Mouse (Mus musculus) hindbrain, embryonic 14.5 days (tissue): ENCODE measurements around the gene Sox8. TPM values are rescaled to one million over a fixed set of nuclear protein-coding genes. Genes with fewer than 3 reads are reported as not detected.

Source experiments
- ATAC-seq: fragments of 200-750 bp; cut with Nextera tagmentation; 2 replicates; pipeline ENCODE4 v1.8.0; 2017; ENCODE audit warnings: moderate number of reproducible peaks, mild to moderate bottlenecking, moderate TSS enrichment, moderate library complexity; ENCODE audit not compliant: low FRiP score
- DNase-seq: peaks from one replicate; pipeline ENCODE4 v3.0.0-alpha.2; 2015; ENCODE audit warnings: low spot score
- H3K27ac ChIP-seq: fragments of 300-500 bp; sonication (generic); 2 replicates; pipeline ENCODE4 v1.5.1; 2014; ENCODE audit warnings: mild to moderate bottlenecking, moderate library complexity
- H3K27me3 ChIP-seq: fragments of 300-500 bp; sonication (generic); 2 replicates; pipeline ENCODE4 v1.6.1; 2014; ENCODE audit warnings: mild to moderate bottlenecking, low read length, mixed read lengths; ENCODE audit not compliant: control insufficient read depth, insufficient read depth
- H3K36me3 ChIP-seq: fragments of 300-500 bp; sonication (generic); replicated peaks from 2 replicates; pipeline ENCODE4 v1.6.1; 2014; ENCODE audit not compliant: control insufficient read depth, insufficient read depth
- H3K4me1 ChIP-seq: fragments of 300-500 bp; sonication (generic); replicated peaks from 2 replicates; pipeline ENCODE4 v1.6.1; 2014; ENCODE audit warnings: antibody characterized with exemption, low read length, mixed read lengths; ENCODE audit not compliant: control insufficient read depth, insufficient read depth
- H3K4me2 ChIP-seq: fragments of 300-500 bp; sonication (generic); replicated peaks from 2 replicates; pipeline ENCODE4 v1.6.1; 2014; ENCODE audit warnings: mild to moderate bottlenecking, moderate library complexity
- H3K4me3 ChIP-seq: fragments of 300-500 bp; sonication (generic); replicated peaks from 2 replicates; pipeline ENCODE4 v1.5.1; 2014; ENCODE audit warnings: mild to moderate bottlenecking, low read length
- H3K9ac ChIP-seq: fragments of 300-500 bp; sonication (generic); 2 replicates; pipeline ENCODE4 v1.6.1; 2014
- H3K9me3 ChIP-seq: fragments of 300-500 bp; sonication (generic); 2 replicates; pipeline ENCODE4 v1.6.1; 2016; ENCODE audit warnings: low read length; ENCODE audit not compliant: control insufficient read depth
- WGBS: fragments of 180-500 bp; shearing (Covaris S2); extraction: QIAGEN DNeasy Blood & Tissue Kit; methylation state at CpG from one replicate; pipeline ENCODE4 v1.1.7; 2014; 5-methylcytosine and 5-hydroxymethylcytosine counted together
- polyA plus RNA-seq: library from polyadenylated mRNA; unstranded; fragments of >200 nt; fragmentation: Nextera tagmentation; extraction: Ambion mirVana; gene quantifications from 2 replicates; pipeline ENCODE4 v1.2.1, GENCODE M21; 2014

Sox8 gene
- polyA plus RNA-seq, 1 experiment from 2014 or later: 18.5 TPM

GRCm38 (mm10) chr17:25608137-25608785 is 37.8 kb upstream of the Sox8 start:
- no peak for DNase-seq
- H3K9ac ChIP-seq: no peak overlapping the region
- 0 out of 2 replicates have a peak overlapping the region, but pooled peaks have one; percentile 15 for H3K27ac ChIP-seq
- no peaks in the 10 kb centered on the region for H3K36me3 ChIP-seq
- H3K27me3 ChIP-seq: no peaks in the 10 kb centered on the region
- H3K4me1 ChIP-seq: peaks cover 18% of the 10 kb centered on the region
- no peak overlapping the region for H3K4me2 ChIP-seq
- H3K9me3 ChIP-seq: no peaks in the 10 kb centered on the region
- ATAC-seq: no peak
- WGBS: 79% methylated on average over 11 of the region's 11 CpGs
- no peak overlapping the region for H3K4me3 ChIP-seq

DNA sequence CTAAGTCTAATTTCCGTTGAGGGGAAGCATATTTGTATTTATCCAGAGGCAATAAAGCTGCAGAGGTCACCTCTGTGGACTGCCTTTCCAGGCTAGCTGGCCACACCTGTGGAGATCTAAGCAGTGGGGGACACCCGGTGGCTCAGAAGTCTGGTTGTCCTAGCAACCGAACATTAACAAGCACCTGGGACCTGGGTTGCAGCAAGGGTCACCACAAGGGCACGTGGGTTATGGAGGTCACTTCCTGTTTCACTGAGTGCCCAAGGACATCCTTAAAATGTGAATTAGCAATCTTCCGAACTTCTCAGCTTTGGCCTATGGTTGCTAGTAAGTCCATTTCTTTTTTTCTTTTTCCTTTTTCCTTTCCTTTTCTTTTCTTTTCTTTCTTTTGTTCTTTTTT is 33.7 kb upstream of the Sox8 start:
- Histone ChIP-seq H3K27me3 (no peaks in the 10 kb centered on the region), H3K4me1 (peaks cover 5% of the 10 kb centered on the region), H3K27ac (no peak overlapping the region), H3K36me3 (no peaks in the 10 kb centered on the region), H3K4me2 (no peak overlapping the region), H3K9ac (no peak overlapping the region), H3K9me3 (no peaks in the 10 kb centered on the region), H3K4me3 (no peak overlapping the region)
- WGBS: 55% methylated on average over 5 of the region's 5 CpGs
- no peak for ATAC-seq
- DNase-seq: no peak

DNA sequence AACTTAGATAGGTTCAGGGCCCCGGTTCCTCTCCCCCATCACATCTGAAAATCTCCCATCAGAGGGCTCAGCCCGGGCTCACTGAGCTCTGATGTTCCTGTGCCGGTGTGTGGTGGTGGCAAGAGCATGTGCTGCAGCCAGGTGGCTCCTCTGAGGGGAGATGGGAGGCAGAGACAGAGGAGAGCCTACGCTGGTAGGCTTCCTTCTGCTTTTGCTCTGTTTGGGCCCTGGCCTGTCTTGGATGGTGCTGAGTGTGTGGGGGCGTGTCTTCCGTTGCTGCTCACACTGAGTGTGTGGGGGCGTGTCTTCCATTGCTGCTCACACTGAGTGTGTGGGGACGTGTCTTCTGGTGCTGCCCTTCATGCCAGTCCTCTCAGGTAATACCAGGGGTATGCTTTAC is 31.9 kb upstream of the Sox8 start:
- no peak overlapping the region for H3K27ac ChIP-seq
- no peak overlapping the region for H3K4me3 ChIP-seq
- no peaks in the 10 kb centered on the region for H3K9me3 ChIP-seq
- DNase-seq: no peak
- H3K4me2 ChIP-seq: no peak overlapping the region
- no peaks in the 10 kb centered on the region for H3K27me3 ChIP-seq
- H3K4me1 ChIP-seq: no peaks in the 10 kb centered on the region
- no peaks in the 10 kb centered on the region for H3K36me3 ChIP-seq
- no peak overlapping the region for H3K9ac ChIP-seq
- 0 out of 2 replicates have a peak, but pooled peaks have one; percentile 8 for ATAC-seq
- WGBS: 85% methylated on average over 8 of the region's 8 CpGs

- no peak overlapping the region for H3K4me2 ChIP-seq
- DNase-seq: no peak
- peaks cover 5% of the 10 kb centered on the region; the same call in 1 of the 2 replicates for H3K4me1 ChIP-seq
- H3K9ac ChIP-seq: no peak overlapping the region
- ATAC-seq: no peak
- no peaks in the 10 kb centered on the region for H3K27me3 ChIP-seq
- no peak overlapping the region for H3K4me3 ChIP-seq
- no peaks in the 10 kb centered on the region for H3K9me3 ChIP-seq
- H3K36me3 ChIP-seq: peaks cover 4% of the 10 kb centered on the region; the same call in 1 of the 2 replicates
- WGBS: 71% methylated on average over 3 of the region's 3 CpGs
- no peak overlapping the region for H3K27ac ChIP-seq
These were observed 27.1 kb upstream of the Sox8 start for GRCm38 (mm10) chr17:25597537-25597936.

GRCm38 (mm10) chr17:25595495-25595894 is 25.0 kb upstream of the Sox8 start:
- Histone ChIP-seq H3K4me3 (no peak overlapping the region), H3K4me2 (no peak overlapping the region), H3K9ac (no peak overlapping the region), H3K9me3 (no peaks in the 10 kb centered on the region), H3K36me3 (peaks cover 4% of the 10 kb centered on the region; the same call in 1 of the 2 replicates), H3K27ac (no peak overlapping the region), H3K27me3 (no peaks in the 10 kb centered on the region), H3K4me1 (peaks cover 5% of the 10 kb centered on the region; the same call in 1 of the 2 replicates)
- ATAC-seq: no peak
- no peak for DNase-seq
- WGBS: 84% methylated on average over 5 of the region's 5 CpGs

- no peak for DNase-seq
- Histone ChIP-seq H3K9me3 (no peaks in the 10 kb centered on the region), H3K4me2 (no peak overlapping the region), H3K36me3 (peaks cover 10% of the 10 kb centered on the region), H3K27ac (no peak overlapping the region), H3K4me3 (no peak overlapping the region), H3K9ac (no peak overlapping the region), H3K27me3 (no peaks in the 10 kb centered on the region), H3K4me1 (peaks cover 5% of the 10 kb centered on the region; the same call in 1 of the 2 replicates)
- WGBS: 72% methylated on average over 22 of the region's 22 CpGs
- ATAC-seq: no peak
These were observed 23.1 kb upstream of the Sox8 start for GRCm38 (mm10) chr17:25593411-25594261.

DNA sequence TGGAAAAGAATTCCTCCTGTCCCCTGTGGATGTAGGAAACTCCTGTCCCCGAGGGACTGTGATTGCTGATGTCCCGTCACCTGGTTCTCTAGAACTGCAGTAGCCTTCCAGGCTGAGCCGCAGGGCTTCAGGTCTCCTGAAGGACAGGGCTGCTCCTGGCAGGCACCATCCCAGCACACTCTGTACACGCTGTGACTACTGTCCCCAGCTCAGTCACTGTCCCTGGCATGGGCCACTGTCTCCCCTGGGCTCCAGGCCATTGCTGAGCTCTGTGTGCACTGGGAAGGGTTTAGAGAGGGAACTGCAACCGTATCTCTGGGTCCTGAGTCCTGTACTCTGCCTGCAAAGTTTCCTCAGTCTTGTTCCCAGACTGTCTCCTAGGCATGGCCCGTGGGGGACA is 21.9 kb upstream of the Sox8 start:
- Histone ChIP-seq H3K9ac (no peak overlapping the region), H3K4me1 (peaks cover 5% of the 10 kb centered on the region; the same call in 1 of the 2 replicates), H3K4me3 (no peak overlapping the region), H3K9me3 (no peaks in the 10 kb centered on the region), H3K27ac (no peak overlapping the region), H3K36me3 (peaks cover 18% of the 10 kb centered on the region), H3K4me2 (no peak overlapping the region), H3K27me3 (no peaks in the 10 kb centered on the region)
- WGBS: 89% methylated on average over 6 of the region's 6 CpGs
- ATAC-seq: no peak
- DNase-seq: no peak

DNA sequence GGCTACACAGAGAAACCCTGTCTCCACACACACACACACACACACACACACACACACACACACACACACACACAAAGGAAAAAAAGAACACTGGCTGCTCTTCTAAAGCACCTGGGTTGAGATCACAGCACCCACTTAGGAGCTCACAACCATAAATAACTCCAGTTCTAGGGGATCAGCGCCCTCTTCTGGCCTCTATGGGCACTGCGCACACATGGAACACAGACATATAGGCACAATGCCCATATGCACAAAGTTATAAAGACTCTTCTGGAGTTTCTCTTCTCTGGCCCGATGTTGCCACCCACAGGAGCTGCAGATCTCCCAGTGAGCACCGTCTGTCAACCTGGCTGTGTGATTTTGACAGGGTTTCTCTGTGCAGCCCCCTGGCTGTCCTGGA is 20.5 kb upstream of the Sox8 start:
- Histone ChIP-seq H3K9me3 (no peaks in the 10 kb centered on the region), H3K4me3 (no peak overlapping the region), H3K4me1 (peaks cover 5% of the 10 kb centered on the region; the same call in 1 of the 2 replicates), H3K27ac (no peak overlapping the region), H3K4me2 (no peak overlapping the region), H3K36me3 (peaks cover 22% of the 10 kb centered on the region), H3K27me3 (no peaks in the 10 kb centered on the region), H3K9ac (no peak overlapping the region)
- WGBS: 87% methylated on average over 4 of the region's 4 CpGs
- no peak for ATAC-seq
- DNase-seq: no peak

DNA sequence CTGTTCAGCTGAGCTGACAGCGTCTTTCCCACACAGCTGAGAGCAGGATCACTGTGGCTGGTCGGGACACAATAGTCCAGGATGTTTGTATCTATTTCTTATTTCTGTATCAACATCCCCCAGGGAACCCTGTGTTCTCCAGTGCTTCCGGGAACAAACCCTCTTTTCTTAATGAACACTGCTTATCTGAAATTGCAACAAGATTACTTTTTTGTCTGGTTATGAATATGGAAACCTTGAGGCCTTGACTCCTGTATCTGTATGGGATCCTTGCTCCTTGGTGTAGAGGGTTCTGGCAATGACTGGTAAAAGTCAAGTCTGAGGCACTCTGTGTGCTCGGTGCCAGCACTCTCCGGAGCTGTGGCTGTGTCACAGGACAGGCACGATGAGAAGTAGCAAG is 19.6 kb upstream of the Sox8 start:
- no peak overlapping the region for H3K9ac ChIP-seq
- ATAC-seq: no peak
- no peaks in the 10 kb centered on the region for H3K27me3 ChIP-seq
- H3K9me3 ChIP-seq: no peaks in the 10 kb centered on the region
- no peak overlapping the region for H3K4me3 ChIP-seq
- H3K36me3 ChIP-seq: peaks cover 22% of the 10 kb centered on the region
- H3K27ac ChIP-seq: no peak overlapping the region
- WGBS: 94% methylated on average over 6 of the region's 6 CpGs
- no peak for DNase-seq
- H3K4me1 ChIP-seq: peaks cover 5% of the 10 kb centered on the region; the same call in 1 of the 2 replicates
- no peak overlapping the region for H3K4me2 ChIP-seq
